Mouse (Mus musculus): ENCODE measurements around the gene Bnc2. TPM values are rescaled to one million over a fixed set of nuclear protein-coding genes. Genes with fewer than 3 reads are reported as not detected.

The Bnc2 gene
- polyA plus RNA-seq, 1 experiment, result 20.1 TPM

GRCm38 (mm10) chr4:84482680-84483079 is 192.4 kb downstream of the Bnc2 start:
- H3K4me3 ChIP-seq (ENCODE audit: insufficient read depth, low read depth, low read length), result no peak overlapping the region
- no peaks in the 10 kb centered on the region for H3K27me3 ChIP-seq (replicated peaks; ENCODE audit: control insufficient read depth, insufficient read depth, low read length)
- WGBS, result 46% methylated on average over 6 of the region's 6 CpGs
- peaks cover 4% of the 10 kb centered on the region; the same call in 1 of the 2 replicates for H3K4me1 ChIP-seq (ENCODE audit: control insufficient read depth, insufficient read depth, low read length)
- no peak overlapping the region for H3K27ac ChIP-seq (ENCODE audit: insufficient read depth, low read depth, low read length)
- TF ChIP-seq POLR2A (IDR thresholded peaks at IDR 0.05; ENCODE audit: low read depth, low read length) (no peak), CTCF (conservative IDR thresholded peaks at IDR 0.05; ENCODE audit: insufficient read depth, insufficient read length, low read depth, low read length) (no peak)
- DNase-seq, result peak; percentile 24
- no peaks in the 10 kb centered on the region for H3K36me3 ChIP-seq (ENCODE audit: control insufficient read depth, insufficient read depth, low read length)

GRCm38 (mm10) chr4:84472643-84473042 is 202.4 kb downstream of the Bnc2 start:
- WGBS, result 67% methylated on average over 2 of the region's 2 CpGs
- TF ChIP-seq POLR2A (IDR thresholded peaks at IDR 0.05; ENCODE audit: low read depth, low read length), result no peak
- TF ChIP-seq CTCF (conservative IDR thresholded peaks at IDR 0.05; ENCODE audit: insufficient read depth, insufficient read length, low read depth, low read length), result no peak
- Histone ChIP-seq H3K27me3 (replicated peaks; ENCODE audit: control insufficient read depth, insufficient read depth, low read length) (no peaks in the 10 kb centered on the region), H3K27ac (ENCODE audit: insufficient read depth, low read depth, low read length) (no peak overlapping the region), H3K4me3 (ENCODE audit: insufficient read depth, low read depth, low read length) (no peak overlapping the region), H3K4me1 (ENCODE audit: control insufficient read depth, insufficient read depth, low read length) (peaks cover 10% of the 10 kb centered on the region; the same call in 1 of the 2 replicates), H3K36me3 (ENCODE audit: control insufficient read depth, insufficient read depth, low read length) (no peaks in the 10 kb centered on the region)
- no peak for DNase-seq

- H3K4me3 ChIP-seq (ENCODE audit: insufficient read depth, low read depth, low read length), result no peak overlapping the region
- H3K36me3 ChIP-seq (ENCODE audit: control insufficient read depth, insufficient read depth, low read length), result no peaks in the 10 kb centered on the region
- H3K4me1 ChIP-seq (ENCODE audit: control insufficient read depth, insufficient read depth, low read length), result peaks cover 12% of the 10 kb centered on the region; the same call in 1 of the 2 replicates
- peak overlapping the region; percentile 77 for H3K27ac ChIP-seq (ENCODE audit: insufficient read depth, low read depth, low read length)
- H3K27me3 ChIP-seq (replicated peaks; ENCODE audit: control insufficient read depth, insufficient read depth, low read length), result no peaks in the 10 kb centered on the region
- DNase-seq, result peak; percentile 82
- no peak for TF ChIP-seq CTCF (conservative IDR thresholded peaks at IDR 0.05; ENCODE audit: insufficient read depth, insufficient read length, low read depth, low read length)
- TF ChIP-seq POLR2A (IDR thresholded peaks at IDR 0.05; ENCODE audit: low read depth, low read length), result no peak
- 56% methylated on average over 6 of the region's 6 CpGs for WGBS
These were observed 204.8 kb downstream of the Bnc2 start for GRCm38 (mm10) chr4:84470106-84470885.

GRCm38 (mm10) chr4:84469400-84469799 is 205.7 kb downstream of the Bnc2 start:
- WGBS, result 87% methylated on average over 4 of the region's 4 CpGs
- no peak for TF ChIP-seq CTCF (conservative IDR thresholded peaks at IDR 0.05; ENCODE audit: insufficient read depth, insufficient read length, low read depth, low read length)
- TF ChIP-seq POLR2A (IDR thresholded peaks at IDR 0.05; ENCODE audit: low read depth, low read length), result no peak
- H3K36me3 ChIP-seq (ENCODE audit: control insufficient read depth, insufficient read depth, low read length), result no peaks in the 10 kb centered on the region
- no peak overlapping the region for H3K4me3 ChIP-seq (ENCODE audit: insufficient read depth, low read depth, low read length)
- H3K27me3 ChIP-seq (replicated peaks; ENCODE audit: control insufficient read depth, insufficient read depth, low read length), result no peaks in the 10 kb centered on the region
- H3K27ac ChIP-seq (ENCODE audit: insufficient read depth, low read depth, low read length), result peak overlapping the region; percentile 99
- peaks cover 12% of the 10 kb centered on the region; the same call in 1 of the 2 replicates for H3K4me1 ChIP-seq (ENCODE audit: control insufficient read depth, insufficient read depth, low read length)
- DNase-seq, result no peak

- TF ChIP-seq POLR2A (IDR thresholded peaks at IDR 0.05; ENCODE audit: low read depth, low read length), result no peak
- TF ChIP-seq CTCF (conservative IDR thresholded peaks at IDR 0.05; ENCODE audit: insufficient read depth, insufficient read length, low read depth, low read length), result no peak
- peak overlapping the region; percentile 80 for H3K27ac ChIP-seq (ENCODE audit: insufficient read depth, low read depth, low read length)
- WGBS, result 45% methylated on average over 3 of the region's 3 CpGs
- peak; percentile 57 for DNase-seq
- H3K4me3 ChIP-seq (ENCODE audit: insufficient read depth, low read depth, low read length), result no peak overlapping the region
- H3K27me3 ChIP-seq (replicated peaks; ENCODE audit: control insufficient read depth, insufficient read depth, low read length), result no peaks in the 10 kb centered on the region
- no peaks in the 10 kb centered on the region for H3K36me3 ChIP-seq (ENCODE audit: control insufficient read depth, insufficient read depth, low read length)
- H3K4me1 ChIP-seq (ENCODE audit: control insufficient read depth, insufficient read depth, low read length), result peaks cover 12% of the 10 kb centered on the region; the same call in 1 of the 2 replicates
These were observed 207.4 kb downstream of the Bnc2 start for GRCm38 (mm10) chr4:84467722-84468121.

GRCm38 (mm10) chr4:84458218-84458560 is 216.9 kb downstream of the Bnc2 start:
- TF ChIP-seq POLR2A (IDR thresholded peaks at IDR 0.05; ENCODE audit: low read depth, low read length) (no peak), CTCF (conservative IDR thresholded peaks at IDR 0.05; ENCODE audit: insufficient read depth, insufficient read length, low read depth, low read length) (no peak)
- H3K4me3 ChIP-seq (ENCODE audit: insufficient read depth, low read depth, low read length), result no peak overlapping the region
- WGBS, result 46% methylated on average over 3 of the region's 3 CpGs
- H3K27ac ChIP-seq (ENCODE audit: insufficient read depth, low read depth, low read length), result peak overlapping the region; percentile 28
- H3K36me3 ChIP-seq (ENCODE audit: control insufficient read depth, insufficient read depth, low read length), result no peaks in the 10 kb centered on the region
- no peaks in the 10 kb centered on the region for H3K27me3 ChIP-seq (replicated peaks; ENCODE audit: control insufficient read depth, insufficient read depth, low read length)
- no peak for DNase-seq
- H3K4me1 ChIP-seq (ENCODE audit: control insufficient read depth, insufficient read depth, low read length), result peaks cover 13% of the 10 kb centered on the region; the same call in 1 of the 2 replicates

- Histone ChIP-seq H3K4me1 (ENCODE audit: control insufficient read depth, insufficient read depth, low read length) (peaks cover 13% of the 10 kb centered on the region; the same call in 1 of the 2 replicates), H3K27ac (ENCODE audit: insufficient read depth, low read depth, low read length) (peak overlapping the region; percentile 28; the same call in 1 of the 2 replicates), H3K27me3 (replicated peaks; ENCODE audit: control insufficient read depth, insufficient read depth, low read length) (no peaks in the 10 kb centered on the region), H3K4me3 (ENCODE audit: insufficient read depth, low read depth, low read length) (no peak overlapping the region), H3K36me3 (ENCODE audit: control insufficient read depth, insufficient read depth, low read length) (no peaks in the 10 kb centered on the region)
- DNase-seq, result no peak
- TF ChIP-seq POLR2A (IDR thresholded peaks at IDR 0.05; ENCODE audit: low read depth, low read length) (no peak), CTCF (conservative IDR thresholded peaks at IDR 0.05; ENCODE audit: insufficient read depth, insufficient read length, low read depth, low read length) (no peak)
- 67% methylated on average over 10 of the region's 10 CpGs for WGBS
These were observed 217.4 kb downstream of the Bnc2 start for GRCm38 (mm10) chr4:84457512-84458217.
